Comparison of ENCODE assay signal across 8 mouse cellular contexts in genomic region chr4:47353416-47354111, GRCm38 (mm10). TPM values are rescaled to one million over a fixed set of nuclear protein-coding genes. Genes with fewer than 3 reads are reported as not detected.
DNase-seq lines count a peak whose midpoint lies in the region; ATAC-seq and TF ChIP-seq lines count a peak whose summit lies in the region.

No protein-coding gene starts in this region.

- no peak overlapping the region; the same call in 1 of the 2 replicates for H3K27ac ChIP-seq in ES-E14 (ENCODE audit: insufficient read depth, low read depth, low read length, poor library complexity, severe bottlenecking)
- peak overlapping the region; percentile 97 for H3K27ac ChIP-seq in embryonic facial prominence, embryonic 13.5 days
- H3K27ac ChIP-seq in heart, embryonic 16.5 days (ENCODE audit: low read length) = peak overlapping the region; percentile 96
- peak overlapping the region; percentile 96 for H3K27ac ChIP-seq in lung, embryonic 15.5 days

- no peaks in the 10 kb centered on the region for H3K27me3 ChIP-seq in embryonic facial prominence, embryonic 13.5 days
- H3K27me3 ChIP-seq in heart, embryonic 16.5 days (ENCODE audit: control insufficient read depth, insufficient read depth, low read length) = no peaks in the 10 kb centered on the region
- no peaks in the 10 kb centered on the region for H3K27me3 ChIP-seq in lung, embryonic 15.5 days

- peak overlapping the region; percentile 82 for H3K9ac ChIP-seq in ES-E14 (ENCODE audit: insufficient read depth, low read depth, low read length, poor library complexity, severe bottlenecking)
- peak overlapping the region; percentile 96 for H3K9ac ChIP-seq in embryonic facial prominence, embryonic 13.5 days
- peak overlapping the region; percentile 96 for H3K9ac ChIP-seq in heart, embryonic 16.5 days (ENCODE audit: low read length)
- H3K9ac ChIP-seq in lung, embryonic 15.5 days = peak overlapping the region; percentile 91

- DNase-seq in ES-E14 (ENCODE audit: low read depth, low spot score) = peak; percentile 25
- peak; percentile 86 for DNase-seq in adrenal gland, postnatal 14 days
- peak; percentile 74 to 89 for DNase-seq in kidney, postnatal 25 days
- DNase-seq in retina, adult 2 months (ENCODE audit: low read depth, low spot score) = peak; percentile 33

- in situ Hi-C loops in ES-E14 (cut with MboI; ENCODE audit: low sequenced_read_pairs in 2 of 2, unreplicated experiment in 2 of 2) = no loop called here

- peak; percentile 68 for ATAC-seq in embryonic facial prominence, embryonic 13.5 days (ENCODE audit: insufficient number of reproducible peaks, insufficient read depth, low FRiP score, low TSS enrichment, low read depth)
- ATAC-seq in heart, embryonic 16.5 days (replicated peaks; ENCODE audit: extremely low read depth, insufficient read depth, low FRiP score) = peak; percentile 75
- peak; percentile 74 for ATAC-seq in lung, embryonic 15.5 days (ENCODE audit: borderline replicate concordance, extremely low read depth, low FRiP score, low TSS enrichment)
- no peak for ATAC-seq in megakaryocyte-erythroid progenitor cell, adult 5-6 weeks (replicated peaks; ENCODE audit: low FRiP score, low TSS enrichment, poor library complexity, severe bottlenecking)

- H3K4me1 ChIP-seq in ES-E14 (ENCODE audit: control insufficient read depth in 2 of 2, insufficient read depth in 2 of 2, low read length in 2 of 2, poor library complexity in 1 of 2) = peaks cover 0 to 2% of the 10 kb centered on the region in 2 experiments; a peak in 1 of 4 replicates
- peaks cover 39% of the 10 kb centered on the region for H3K4me1 ChIP-seq in embryonic facial prominence, embryonic 13.5 days
- H3K4me1 ChIP-seq in heart, embryonic 16.5 days (ENCODE audit: control insufficient read depth, insufficient read depth, low read length) = peaks cover 17% of the 10 kb centered on the region
- peaks cover 21% of the 10 kb centered on the region for H3K4me1 ChIP-seq in lung, embryonic 15.5 days

- whole genome bisulfite sequencing in embryonic facial prominence, embryonic 13.5 days = under 1% methylated on average over 60 of the region's 73 CpGs
- under 1% methylated on average over 67 of the region's 73 CpGs for WGBS in heart, embryonic 16.5 days
- under 1% methylated on average over 62 of the region's 73 CpGs for WGBS in lung, embryonic 15.5 days

- no peaks in the 10 kb centered on the region for H3K36me3 ChIP-seq in ES-E14 (ENCODE audit: control insufficient read depth, insufficient read depth, low read length, poor library complexity, severe bottlenecking)
- H3K36me3 ChIP-seq in embryonic facial prominence, embryonic 13.5 days = no peaks in the 10 kb centered on the region
- H3K36me3 ChIP-seq in heart, embryonic 16.5 days (ENCODE audit: control insufficient read depth, insufficient read depth) = no peaks in the 10 kb centered on the region
- no peaks in the 10 kb centered on the region for H3K36me3 ChIP-seq in lung, embryonic 15.5 days

- H3K4me3 ChIP-seq in ES-E14 (ENCODE audit: insufficient read depth in 1 of 2, low read depth in 1 of 2, low read length in 2 of 2, poor library complexity in 1 of 2, severe bottlenecking in 1 of 2) = peak overlapping the region; percentile 77 to 89
- H3K4me3 ChIP-seq in embryonic facial prominence, embryonic 13.5 days = peak overlapping the region; percentile 97
- peak overlapping the region; percentile 97 for H3K4me3 ChIP-seq in heart, embryonic 16.5 days (ENCODE audit: low read length)
- peak overlapping the region; percentile 86 for H3K4me3 ChIP-seq in lung, embryonic 15.5 days

- peak overlapping the region; percentile 81 for H3K4me2 ChIP-seq in embryonic facial prominence, embryonic 13.5 days
- H3K4me2 ChIP-seq in heart, embryonic 16.5 days (ENCODE audit: low read depth, low read length) = peak overlapping the region; percentile 94
- H3K4me2 ChIP-seq in lung, embryonic 15.5 days = peak overlapping the region; percentile 91

- no peaks in the 10 kb centered on the region for H3K9me3 ChIP-seq in ES-E14 (ENCODE audit: control insufficient read depth, insufficient read depth, low read depth, low read length)
- no peaks in the 10 kb centered on the region for H3K9me3 ChIP-seq in embryonic facial prominence, embryonic 13.5 days
- H3K9me3 ChIP-seq in heart, embryonic 16.5 days (replicated peaks; ENCODE audit: control insufficient read depth, low read length) = no peaks in the 10 kb centered on the region
- H3K9me3 ChIP-seq in lung, embryonic 15.5 days = no peaks in the 10 kb centered on the region

TF ChIP-seq in ES-E14, 5 proteins besides CTCF, POLR2A, EP300 and RAD21:
- TF ChIP-seq MAFK (IDR thresholded peaks at IDR 0.05; ENCODE audit: insufficient read depth, low read depth, low read length) (no peak), ZNF384 (IDR thresholded peaks at IDR 0.05; ENCODE audit: low read depth, low read length) (no peak), HCFC1 (IDR thresholded peaks at IDR 0.05; ENCODE audit: borderline replicate concordance, insufficient read depth, low read length) (no peak), CHD2 (IDR thresholded peaks at IDR 0.05; ENCODE audit: low read depth, low read length) (no peak), ZC3H11A (IDR thresholded peaks at IDR 0.05; ENCODE audit: borderline replicate concordance, low read depth, low read length) (no peak)

RNA-seq across cellular contexts. Expression of gene Tgfbr1, which starts 0.5 kb away (rescaled TPM):
- 30.7 and 31.7 TPM in 2 replicates for total RNA-seq in ES-E14 (2012; rRNA removed)
- 25.5 and 27.8 TPM in 2 replicates for total RNA-seq in adrenal gland, postnatal 14 days (2021)
- polyA plus RNA-seq in embryonic facial prominence, embryonic 13.5 days (2015; fragmentation: Nextera tagmentation; extraction: Ambion mirVana) = 45.1 and 45.7 TPM in 2 replicates
- polyA plus RNA-seq in heart, embryonic 16.5 days (2015; fragmentation: Nextera tagmentation; extraction: Ambion mirVana) = 20.3 and 20.6 TPM in 2 replicates
- polyA plus RNA-seq in lung, embryonic 15.5 days (2015; fragmentation: Nextera tagmentation; extraction: Ambion mirVana) = 27.1 and 27.9 TPM in 2 replicates
- total RNA-seq in megakaryocyte-erythroid progenitor cell, adult 5-6 weeks (2014; fragmentation: Nextera tagmentation) = 11.1 and 11.6 TPM in 2 replicates
- total RNA-seq in megakaryocyte-erythroid progenitor cell, adult 5-6 weeks (2017) = 8.5 and 17.7 TPM in 2 replicates

Comparison
In these comparisons a context has a peak if more than half of its experiments do, and no peak if none do; other contexts are left out.
1. DNase-seq: peak in every context shown above with its lines; median percentile 86 in adrenal gland, postnatal 14 days; 82 in kidney, postnatal 25 days; 33 in retina, adult 2 months; 25 in ES-E14.